Mouse (Mus musculus): Measurements from ENCODE around the gene Fam183b.

DNA sequence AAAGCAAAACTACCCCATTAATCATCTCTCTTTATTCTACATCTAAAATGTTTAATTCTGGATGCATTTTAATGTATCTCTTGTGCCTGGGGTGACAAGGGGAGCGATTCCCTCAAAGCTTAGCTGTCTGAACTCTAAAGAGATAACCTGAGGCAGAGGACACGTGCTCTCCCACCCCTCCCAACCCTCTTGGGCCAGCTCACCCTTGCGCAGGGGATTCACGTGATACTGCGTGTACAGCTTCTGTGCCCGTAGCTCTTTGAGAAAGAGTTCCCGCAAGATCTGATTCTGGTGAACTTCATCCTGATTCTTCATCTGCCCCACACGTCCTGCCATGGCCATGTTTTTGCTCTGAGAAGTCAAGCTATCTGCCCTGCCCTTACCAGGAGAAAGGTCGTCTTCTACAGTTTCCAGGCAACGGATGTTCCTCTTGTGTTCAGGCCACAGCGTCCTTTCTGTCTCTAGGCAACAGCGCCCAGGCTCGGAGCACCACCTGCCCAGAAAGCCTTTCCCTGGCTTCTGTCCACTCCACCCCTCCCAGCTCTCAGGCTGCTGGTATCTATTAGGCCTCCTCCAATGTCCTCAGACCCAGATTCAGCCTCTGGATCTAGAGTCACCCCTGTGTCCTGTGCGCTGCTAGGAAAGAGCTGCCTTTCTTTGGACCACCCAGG is at the start of gene Fam183b:
- TF ChIP-seq TAL1 (IDR thresholded peaks at IDR 0.05; ENCODE audit: low read length) (no peak), GATA1 (IDR thresholded peaks at IDR 0.05; ENCODE audit: low read length) (no peak)

Data from erythroblast, embryonic 14.5 days (primary cell).